Mouse (Mus musculus) ES-E14 (cell line): ENCODE results near the gene Mief2. TPM values are rescaled to one million over a fixed set of nuclear protein-coding genes. Genes with fewer than 3 reads are reported as not detected.

Source experiments
- DNase-seq: peaks from one replicate; pipeline ENCODE4 v3.0.0-alpha.2; 2013; ENCODE audit warnings: low read depth, low spot score
- H3K27ac ChIP-seq: 2 replicates; pipeline ENCODE4 v1.5.1; 2012; ENCODE audit warnings: low read depth, mild to moderate bottlenecking, low read length, moderate library complexity, mixed read lengths; ENCODE audit not compliant: poor library complexity, insufficient read depth, severe bottlenecking
- H3K36me3 ChIP-seq: 2 replicates; pipeline ENCODE4 v1.6.1; 2012; ENCODE audit warnings: mild to moderate bottlenecking, low read length, moderate library complexity, mixed read lengths; ENCODE audit not compliant: control insufficient read depth, poor library complexity, insufficient read depth, severe bottlenecking
- H3K4me1 ChIP-seq, 2 experiments: fragments of 150-350 bp in 1 of 2; sonication (generic) in 1 of 2; 2 replicates each; pipeline ENCODE4 v1.6.1; 2012; ENCODE audit warnings: low read length in 2 of 2, mild to moderate bottlenecking in 1 of 2, mixed read lengths in 1 of 2; ENCODE audit not compliant: control insufficient read depth in 2 of 2, insufficient read depth in 2 of 2, poor library complexity in 1 of 2
- H3K4me3 ChIP-seq, 2 experiments: fragments of 150-350 bp in 1 of 2; sonication (generic) in 1 of 2; 2 replicates each; pipeline ENCODE4 v1.5.1; 2012; ENCODE audit warnings: low read length in 2 of 2, low read depth in 1 of 2, mild to moderate bottlenecking in 1 of 2, mixed read lengths in 1 of 2; ENCODE audit not compliant: insufficient read depth in 1 of 2, poor library complexity in 1 of 2, severe bottlenecking in 1 of 2
- H3K9ac ChIP-seq: 2 replicates; pipeline ENCODE4 v1.6.1; 2012; ENCODE audit warnings: low read depth, mild to moderate bottlenecking, low read length, mixed read lengths; ENCODE audit not compliant: poor library complexity, insufficient read depth, severe bottlenecking
- H3K9me3 ChIP-seq: fragments of 150-350 bp; sonication (generic); 2 replicates; pipeline ENCODE4 v1.6.1; 2012; ENCODE audit warnings: low read depth, mild to moderate bottlenecking, low read length; ENCODE audit not compliant: control insufficient read depth, insufficient read depth
- CHD2 ChIP-seq: IDR thresholded peaks from 2 replicates; pipeline ENCODE4 v1.6.1; 2014; ENCODE audit warnings: mild to moderate bottlenecking, low read depth, low read length, inconsistent platforms
- HCFC1 ChIP-seq: IDR thresholded peaks from 2 replicates; pipeline ENCODE4 v1.6.1; 2012; ENCODE audit warnings: low read length, inconsistent platforms, borderline replicate concordance; ENCODE audit not compliant: insufficient read depth
- MAFK ChIP-seq: IDR thresholded peaks from 2 replicates; pipeline ENCODE4 v1.6.1; 2014; ENCODE audit warnings: mild to moderate bottlenecking, low read depth, low read length, inconsistent platforms; ENCODE audit not compliant: insufficient read depth
- ZC3H11A ChIP-seq: IDR thresholded peaks from 2 replicates; pipeline ENCODE4 v1.6.1; 2012; ENCODE audit warnings: low read depth, mild to moderate bottlenecking, inconsistent platforms, low read length, borderline replicate concordance
- ZNF384 ChIP-seq: IDR thresholded peaks from 2 replicates; pipeline ENCODE4 v1.6.1; 2012; ENCODE audit warnings: low read depth, low read length, inconsistent platforms
- in situ Hi-C, 2 experiments: fragments of 600-800 bp; cut with MboI; formaldehyde crosslinking; loops; one replicate each; pipeline ENCODE4 v1.15.1; 2025; ENCODE audit warnings: low sequenced_read_pairs in 2 of 2, inconsistent platforms in 1 of 2; ENCODE audit not compliant: unreplicated experiment in 2 of 2
- total RNA-seq: library from RNA; depleted of rRNA; stranded (reverse); fragments of 300-350 nt; gene quantifications from 2 replicates; pipeline ENCODE4 v1.2.3, GENCODE M21; 2012; rRNA removed

Mief2 gene
- 24.8 and 39.2 TPM in 2 replicates for total RNA-seq

GRCm38 (mm10) chr11:60728260-60728761, at the start of gene Mief2:
Mief2 (plus strand) TSS chr11:60728398.
- in situ Hi-C loops, result no loop called here
- peak within 1 kb of the TSS; percentile 80 to 92 for H3K4me3 ChIP-seq
- no peaks in the 10 kb centered on the region for H3K9me3 ChIP-seq
- peak; percentile 87 for DNase-seq
- H3K36me3 ChIP-seq, result peaks cover 4% of the 10 kb centered on the region; the same call in 1 of the 2 replicates
- H3K27ac ChIP-seq, result peak within 1 kb of the TSS; percentile 40; the same call in 1 of the 2 replicates
- peaks cover 3 to 18% of the 10 kb centered on the region in 2 experiments; a peak in 1 of 4 replicates for H3K4me1 ChIP-seq
- peak within 1 kb of the TSS; percentile 80 for H3K9ac ChIP-seq
- TF ChIP-seq HCFC1, result peak; percentile 45; the same call in 1 of the 2 replicates
- TF ChIP-seq ZNF384, result no peak
- no peak for TF ChIP-seq ZC3H11A

GRCm38 (mm10) chr11:60696165-60696564, 32.0 kb upstream of the Mief2 start:
- in situ Hi-C loops, result no loop called here

GRCm38 (mm10) chr11:60697561-60697960, 30.6 kb upstream of the Mief2 start:
- no peak for DNase-seq
- H3K9me3 ChIP-seq, result no peaks in the 10 kb centered on the region
- H3K27ac ChIP-seq, result no peak overlapping the region
- no peak overlapping the region for H3K9ac ChIP-seq
- no peak overlapping the region for H3K4me3 ChIP-seq
- in situ Hi-C loops, result no loop called here
- H3K36me3 ChIP-seq, result no peaks in the 10 kb centered on the region; the same call in 1 of the 2 replicates
- TF ChIP-seq ZC3H11A (no peak), ZNF384 (0 out of 2 replicates have a peak, but pooled peaks have one; percentile 8), MAFK (no peak)
- H3K4me1 ChIP-seq, result peaks cover 5 to 9% of the 10 kb centered on the region in 2 experiments; a peak in 3 of 4 replicates

More at GRCm38 (mm10) chr11:60696165-60696564, 32.0 kb upstream of the Mief2 start:
- Histone ChIP-seq H3K4me1 (peaks cover 5 to 9% of the 10 kb centered on the region in 2 experiments; a peak in 3 of 4 replicates), H3K4me3 (no peak overlapping the region), H3K9ac (no peak overlapping the region), H3K27ac (no peak overlapping the region), H3K9me3 (no peaks in the 10 kb centered on the region), H3K36me3 (no peaks in the 10 kb centered on the region)
- no peak for TF ChIP-seq ZNF384
- no peak for TF ChIP-seq MAFK
- TF ChIP-seq ZC3H11A, result no peak
- no peak for TF ChIP-seq HCFC1
- TF ChIP-seq CHD2, result no peak
- no peak for DNase-seq

- peak; percentile 92 for DNase-seq
- Histone ChIP-seq H3K9me3 (no peaks in the 10 kb centered on the region), H3K36me3 (peaks cover under 1% of the 10 kb centered on the region; the same call in 1 of the 2 replicates), H3K9ac (peak overlapping the region; percentile 75), H3K27ac (peak overlapping the region; percentile 82), H3K4me3 (peak overlapping the region; percentile 79 to 97), H3K4me1 (peaks cover 8 to 11% of the 10 kb centered on the region in 2 experiments; a peak in 3 of 4 replicates)
- no peak for TF ChIP-seq CHD2
- no peak for TF ChIP-seq ZC3H11A
- TF ChIP-seq ZNF384, result no peak
- no peak for TF ChIP-seq MAFK
- TF ChIP-seq HCFC1, result no peak; the same call in 1 of the 2 replicates
- in situ Hi-C loops, result no loop called here
Observed at GRCm38 (mm10) chr11:60698806-60699523, 29.2 kb upstream of the Mief2 start.
